Mouse (Mus musculus) neural tube, embryonic 11.5 days (tissue): Measurements from ENCODE around the gene Eva1a. TPM values are rescaled to one million over a fixed set of nuclear protein-coding genes. Genes with fewer than 3 reads are reported as not detected.
A peak's percentile ranks its signal among the peaks of the same experiment; 100 is the strongest.

Experiments used
- ATAC-seq: fragments of 200-750 bp; cut with Nextera tagmentation; 2 replicates; pipeline ENCODE4 v1.8.0; 2017; ENCODE audit warnings: moderate number of reproducible peaks, mild to moderate bottlenecking, moderate TSS enrichment, moderate library complexity; ENCODE audit not compliant: insufficient read depth, low FRiP score, low TSS enrichment
- DNase-seq: peaks from one replicate; pipeline ENCODE4 v3.0.0-alpha.2; 2015; ENCODE audit warnings: low spot score
- H3K27ac ChIP-seq: fragments of 300-500 bp; sonication (generic); 2 replicates; pipeline ENCODE4 v1.5.1; 2014; ENCODE audit warnings: low read depth, mild to moderate bottlenecking, low read length
- H3K27me3 ChIP-seq: fragments of 300-500 bp; sonication (generic); 2 replicates; pipeline ENCODE4 v1.6.1; 2014; ENCODE audit warnings: mild to moderate bottlenecking, low read length, mixed read lengths; ENCODE audit not compliant: control insufficient read depth, insufficient read depth
- H3K36me3 ChIP-seq: fragments of 300-500 bp; sonication (generic); 2 replicates; pipeline ENCODE4 v1.6.1; 2014; ENCODE audit warnings: mild to moderate bottlenecking, low read length, moderate library complexity, mixed read lengths; ENCODE audit not compliant: control insufficient read depth, insufficient read depth
- H3K4me1 ChIP-seq: fragments of 300-500 bp; sonication (generic); 2 replicates; pipeline ENCODE4 v1.6.1; 2014; ENCODE audit warnings: low read length, mixed read lengths; ENCODE audit not compliant: control insufficient read depth, insufficient read depth
- H3K4me2 ChIP-seq: fragments of 300-500 bp; sonication (generic); 2 replicates; pipeline ENCODE4 v1.6.1; 2014; ENCODE audit warnings: low read depth, mild to moderate bottlenecking, moderate library complexity
- H3K4me3 ChIP-seq: fragments of 300-500 bp; sonication (generic); 2 replicates; pipeline ENCODE4 v1.5.1; 2014; ENCODE audit warnings: low read depth, low read length
- H3K9ac ChIP-seq: fragments of 300-500 bp; sonication (generic); 2 replicates; pipeline ENCODE4 v1.6.1; 2014; ENCODE audit warnings: mild to moderate bottlenecking, low read length
- H3K9me3 ChIP-seq: fragments of 300-500 bp; sonication (generic); 2 replicates; pipeline ENCODE4 v1.6.1; 2016; ENCODE audit warnings: low read length; ENCODE audit not compliant: control insufficient read depth
- WGBS: fragments of 180-500 bp; shearing (Covaris S2); extraction: QIAGEN DNeasy Blood & Tissue Kit; methylation state at CpG from one replicate; pipeline ENCODE4 v1.1.7; 2014; 5-methylcytosine and 5-hydroxymethylcytosine counted together
- polyA plus RNA-seq: library from polyadenylated mRNA; unstranded; fragments of >200 nt; fragmentation: Nextera tagmentation; extraction: Ambion mirVana; gene quantifications from 2 replicates; pipeline ENCODE4 v1.2.1, GENCODE M21; 2014

The Eva1a gene
- polyA plus RNA-seq, 1 experiment from 2014 or later: 4.7 TPM

- WGBS: 77% methylated on average over 7 of the region's 7 CpGs
Observed at GRCm38 (mm10) chr6:82039968-82040367, 875 bp upstream of the Eva1a start.

GRCm38 (mm10) chr6:82041488-82042295 lies 849 bp downstream of the Eva1a start:
- Histone ChIP-seq H3K27ac (no peak overlapping the region), H3K9ac (peak overlapping the region; percentile 51), H3K4me2 (peak overlapping the region; percentile 92), H3K4me3 (peak overlapping the region; percentile 43), H3K4me1 (no peaks in the 10 kb centered on the region), H3K27me3 (peaks cover 4% of the 10 kb centered on the region; the same call in 1 of the 2 replicates), H3K36me3 (no peaks in the 10 kb centered on the region), H3K9me3 (no peaks in the 10 kb centered on the region)
- ATAC-seq (peak; percentile 42), DNase-seq (peak; percentile 61)
- under 1% methylated on average over 36 of the region's 50 CpGs for WGBS

More at GRCm38 (mm10) chr6:82039968-82040367, 875 bp upstream of the Eva1a start:
- Histone ChIP-seq H3K27me3 (peaks cover 4% of the 10 kb centered on the region; the same call in 1 of the 2 replicates), H3K9ac (no peak overlapping the region), H3K36me3 (no peaks in the 10 kb centered on the region), H3K9me3 (no peaks in the 10 kb centered on the region), H3K4me2 (no peak overlapping the region), H3K27ac (no peak overlapping the region), H3K4me1 (no peaks in the 10 kb centered on the region), H3K4me3 (no peak overlapping the region)
- ATAC-seq: no peak
- DNase-seq: no peak

GRCm38 (mm10) chr6:82042296-82043125 lies 1.7 kb downstream of the Eva1a start:
- no peak overlapping the region for H3K27ac ChIP-seq
- peaks cover 4% of the 10 kb centered on the region; the same call in 1 of the 2 replicates for H3K27me3 ChIP-seq
- no peaks in the 10 kb centered on the region for H3K36me3 ChIP-seq
- H3K9ac ChIP-seq: peak overlapping the region; percentile 51
- H3K4me2 ChIP-seq: peak overlapping the region; percentile 92
- no peaks in the 10 kb centered on the region for H3K4me1 ChIP-seq
- no peaks in the 10 kb centered on the region for H3K9me3 ChIP-seq
- DNase-seq (peak; percentile 62), ATAC-seq (peak; percentile 45; the same call in 1 of the 2 replicates)
- under 1% methylated on average over 35 of the region's 35 CpGs for WGBS
- peak overlapping the region; percentile 43 for H3K4me3 ChIP-seq

GRCm38 (mm10) chr6:82043634-82044033 lies 2.8 kb downstream of the Eva1a start:
- H3K4me1 ChIP-seq: no peaks in the 10 kb centered on the region
- WGBS: 38% methylated on average over 4 of the region's 4 CpGs
- no peak for ATAC-seq
- no peak overlapping the region for H3K9ac ChIP-seq
- H3K4me3 ChIP-seq: no peak overlapping the region
- H3K27me3 ChIP-seq: peaks cover 4% of the 10 kb centered on the region; the same call in 1 of the 2 replicates
- no peaks in the 10 kb centered on the region for H3K36me3 ChIP-seq
- no peak overlapping the region for H3K27ac ChIP-seq
- H3K4me2 ChIP-seq: no peak overlapping the region
- no peak for DNase-seq
- H3K9me3 ChIP-seq: no peaks in the 10 kb centered on the region

- Histone ChIP-seq H3K36me3 (no peaks in the 10 kb centered on the region), H3K9ac (no peak overlapping the region), H3K4me2 (no peak overlapping the region), H3K27ac (no peak overlapping the region), H3K4me3 (no peak overlapping the region), H3K4me1 (no peaks in the 10 kb centered on the region), H3K9me3 (no peaks in the 10 kb centered on the region), H3K27me3 (peaks cover 4% of the 10 kb centered on the region; the same call in 1 of the 2 replicates)
- DNase-seq (no peak), ATAC-seq (no peak)
- WGBS: 66% methylated on average over 4 of the region's 4 CpGs
Observed at GRCm38 (mm10) chr6:82044509-82044908, 3.7 kb downstream of the Eva1a start.

- no peaks in the 10 kb centered on the region for H3K4me1 ChIP-seq
- no peak for DNase-seq
- ATAC-seq: no peak
- H3K36me3 ChIP-seq: no peaks in the 10 kb centered on the region
- WGBS: 56% methylated on average over 6 of the region's 6 CpGs
- no peak overlapping the region for H3K27ac ChIP-seq
- no peak overlapping the region for H3K9ac ChIP-seq
- H3K27me3 ChIP-seq: peaks cover 4% of the 10 kb centered on the region; the same call in 1 of the 2 replicates
- no peak overlapping the region for H3K4me3 ChIP-seq
- H3K9me3 ChIP-seq: no peaks in the 10 kb centered on the region
- no peak overlapping the region for H3K4me2 ChIP-seq
Observed at GRCm38 (mm10) chr6:82047977-82048376, 7.1 kb downstream of the Eva1a start.

- DNase-seq (no peak), ATAC-seq (no peak)
- no peak overlapping the region for H3K4me3 ChIP-seq
- H3K4me1 ChIP-seq: no peaks in the 10 kb centered on the region
- H3K9ac ChIP-seq: no peak overlapping the region
- no peak overlapping the region for H3K27ac ChIP-seq
- no peak overlapping the region for H3K4me2 ChIP-seq
- no peaks in the 10 kb centered on the region for H3K36me3 ChIP-seq
- H3K9me3 ChIP-seq: no peaks in the 10 kb centered on the region
- 84% methylated on average over 9 of the region's 9 CpGs for WGBS
- no peaks in the 10 kb centered on the region for H3K27me3 ChIP-seq
Observed at GRCm38 (mm10) chr6:82050201-82050600, 9.4 kb downstream of the Eva1a start.

GRCm38 (mm10) chr6:82051569-82051968 lies 10.7 kb downstream of the Eva1a start:
- WGBS: 85% methylated on average over 8 of the region's 8 CpGs
- ATAC-seq (no peak), DNase-seq (no peak)
- Histone ChIP-seq H3K27ac (no peak overlapping the region), H3K4me3 (no peak overlapping the region), H3K9me3 (no peaks in the 10 kb centered on the region), H3K4me1 (no peaks in the 10 kb centered on the region), H3K4me2 (no peak overlapping the region), H3K27me3 (no peaks in the 10 kb centered on the region), H3K9ac (no peak overlapping the region), H3K36me3 (no peaks in the 10 kb centered on the region)
